Mouse (Mus musculus): ENCODE results near the gene Rap1a.

- TF ChIP-seq MYOG (IDR thresholded peaks at IDR 0.05; ENCODE audit: control insufficient read depth in 1 of 3, insufficient read depth in 1 of 3, insufficient read length in 2 of 3, low read depth in 2 of 3), result no peak
- no peak for TF ChIP-seq TCF12 (IDR thresholded peaks at IDR 0.05; ENCODE audit: insufficient read depth, poor library complexity, severe bottlenecking)
- TF ChIP-seq POLR2A (IDR thresholded peaks at IDR 0.05; ENCODE audit: insufficient read length, low read depth), result no peak
- no peak for TF ChIP-seq MYOD1 (IDR thresholded peaks at IDR 0.05; ENCODE audit: control insufficient read depth in 1 of 3, insufficient read length in 2 of 3, low read depth in 2 of 3)
- no peak for TF ChIP-seq TCF3 (IDR thresholded peaks at IDR 0.05; ENCODE audit: insufficient read length, low read depth)
- no peak for TF ChIP-seq E2F4 (IDR thresholded peaks at IDR 0.05; ENCODE audit: insufficient read depth)
- no peak for TF ChIP-seq SRF (IDR thresholded peaks at IDR 0.05; ENCODE audit: control insufficient read depth, insufficient read length, low read depth)
- no peak for TF ChIP-seq USF1 (IDR thresholded peaks at IDR 0.05; ENCODE audit: low read depth)
- TF ChIP-seq REST (IDR thresholded peaks at IDR 0.05; ENCODE audit: insufficient read depth, insufficient read length), result no peak
- no peak for TF ChIP-seq POLR2AphosphoS2 (IDR thresholded peaks at IDR 0.05; ENCODE audit: insufficient read length, low read depth)
- no peak for TF ChIP-seq CEBPB (IDR thresholded peaks at IDR 0.05; ENCODE audit: insufficient read depth, poor library complexity, severe bottlenecking)
- TF ChIP-seq MAX (IDR thresholded peaks at IDR 0.05; ENCODE audit: low read depth), result no peak
Observed at GRCm38 (mm10) chr3:105721681-105722201, 79.4 kb downstream of the Rap1a start.
